Mouse (Mus musculus) hindbrain, embryonic 14.5 days (tissue): ENCODE data around the gene Fam189a2. TPM values are rescaled to one million over a fixed set of nuclear protein-coding genes. Genes with fewer than 3 reads are reported as not detected.

Experiments used
- ATAC-seq: fragments of 200-750 bp; cut with Nextera tagmentation; 2 replicates; pipeline ENCODE4 v1.8.0; 2017; ENCODE audit warnings: moderate number of reproducible peaks, mild to moderate bottlenecking, moderate TSS enrichment, moderate library complexity; ENCODE audit not compliant: low FRiP score
- DNase-seq: peaks from one replicate; pipeline ENCODE4 v3.0.0-alpha.2; 2015; ENCODE audit warnings: low spot score
- H3K27ac ChIP-seq: fragments of 300-500 bp; sonication (generic); 2 replicates; pipeline ENCODE4 v1.5.1; 2014; ENCODE audit warnings: mild to moderate bottlenecking, moderate library complexity
- H3K27me3 ChIP-seq: fragments of 300-500 bp; sonication (generic); 2 replicates; pipeline ENCODE4 v1.6.1; 2014; ENCODE audit warnings: mild to moderate bottlenecking, low read length, mixed read lengths; ENCODE audit not compliant: control insufficient read depth, insufficient read depth
- H3K36me3 ChIP-seq: fragments of 300-500 bp; sonication (generic); replicated peaks from 2 replicates; pipeline ENCODE4 v1.6.1; 2014; ENCODE audit not compliant: control insufficient read depth, insufficient read depth
- H3K4me1 ChIP-seq: fragments of 300-500 bp; sonication (generic); replicated peaks from 2 replicates; pipeline ENCODE4 v1.6.1; 2014; ENCODE audit warnings: antibody characterized with exemption, low read length, mixed read lengths; ENCODE audit not compliant: control insufficient read depth, insufficient read depth
- H3K4me2 ChIP-seq: fragments of 300-500 bp; sonication (generic); replicated peaks from 2 replicates; pipeline ENCODE4 v1.6.1; 2014; ENCODE audit warnings: mild to moderate bottlenecking, moderate library complexity
- H3K4me3 ChIP-seq: fragments of 300-500 bp; sonication (generic); replicated peaks from 2 replicates; pipeline ENCODE4 v1.5.1; 2014; ENCODE audit warnings: mild to moderate bottlenecking, low read length
- H3K9ac ChIP-seq: fragments of 300-500 bp; sonication (generic); 2 replicates; pipeline ENCODE4 v1.6.1; 2014
- H3K9me3 ChIP-seq: fragments of 300-500 bp; sonication (generic); 2 replicates; pipeline ENCODE4 v1.6.1; 2016; ENCODE audit warnings: low read length; ENCODE audit not compliant: control insufficient read depth
- WGBS: fragments of 180-500 bp; shearing (Covaris S2); extraction: QIAGEN DNeasy Blood & Tissue Kit; methylation state at CpG from one replicate; pipeline ENCODE4 v1.1.7; 2014; 5-methylcytosine and 5-hydroxymethylcytosine counted together
- polyA plus RNA-seq: library from polyadenylated mRNA; unstranded; fragments of >200 nt; fragmentation: Nextera tagmentation; extraction: Ambion mirVana; gene quantifications from 2 replicates; pipeline ENCODE4 v1.2.1, GENCODE M21; 2014

Fam189a2 gene
- polyA plus RNA-seq, 1 experiment from 2014 or later = 2.8 TPM

GRCm38 (mm10) chr19:24056880-24057279 is 26.1 kb upstream of the Fam189a2 start:
- Histone ChIP-seq H3K27me3 (no peaks in the 10 kb centered on the region), H3K27ac (no peak overlapping the region), H3K4me2 (no peak overlapping the region), H3K9me3 (no peaks in the 10 kb centered on the region), H3K4me3 (no peak overlapping the region), H3K9ac (no peak overlapping the region), H3K4me1 (no peaks in the 10 kb centered on the region), H3K36me3 (no peaks in the 10 kb centered on the region)
- DNase-seq (no peak), ATAC-seq (no peak)
- 97% methylated on average over 1 of the region's 1 CpGs for WGBS

GRCm38 (mm10) chr19:24054904-24055303 is 24.1 kb upstream of the Fam189a2 start:
- Histone ChIP-seq H3K4me1 (no peaks in the 10 kb centered on the region), H3K4me3 (no peak overlapping the region), H3K27ac (no peak overlapping the region), H3K9me3 (no peaks in the 10 kb centered on the region), H3K36me3 (no peaks in the 10 kb centered on the region), H3K27me3 (no peaks in the 10 kb centered on the region), H3K9ac (no peak overlapping the region), H3K4me2 (no peak overlapping the region)
- ATAC-seq = no peak
- DNase-seq = no peak
- WGBS = 60% methylated on average over 2 of the region's 2 CpGs

DNA sequence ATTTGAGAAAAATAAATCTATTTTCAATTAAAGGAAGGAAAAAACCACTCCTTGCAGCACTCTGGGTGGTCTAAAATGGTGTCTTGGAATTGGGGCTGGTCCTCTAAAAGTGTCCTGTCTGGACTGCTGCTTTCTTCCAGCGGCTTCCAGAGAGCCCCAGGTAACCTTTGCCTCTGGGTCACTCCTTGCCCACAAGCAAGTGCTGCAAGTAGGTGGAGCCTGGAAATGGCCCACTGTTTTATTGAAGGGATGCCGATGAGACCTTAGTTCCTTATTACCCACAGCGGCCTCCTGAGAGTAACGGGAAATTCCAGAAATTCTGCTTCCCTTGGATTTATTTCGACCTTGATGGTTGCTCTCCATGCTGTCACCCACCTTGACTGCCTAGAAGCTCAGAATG is 23.4 kb upstream of the Fam189a2 start:
- no peak overlapping the region for H3K9ac ChIP-seq

DNA sequence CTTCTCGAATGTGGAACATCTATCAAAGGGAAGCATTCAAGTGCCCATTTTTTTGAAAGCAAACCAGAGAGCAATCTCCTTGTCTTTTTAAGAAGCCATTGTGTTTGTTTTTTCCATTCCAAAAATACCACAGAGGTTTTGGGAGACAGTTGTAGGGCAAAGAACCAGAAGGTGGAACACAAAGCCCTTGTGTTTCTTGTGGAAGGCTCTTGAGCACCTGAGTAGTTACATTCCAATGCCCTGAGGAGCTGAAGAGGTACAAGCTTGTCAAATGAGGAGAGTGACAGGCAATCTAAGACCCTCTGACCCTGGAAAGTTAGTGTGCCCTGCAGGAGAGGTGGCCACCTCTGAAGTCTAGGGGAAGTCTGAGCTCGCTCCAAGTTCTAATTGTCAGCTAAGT is 19.7 kb upstream of the Fam189a2 start:
- no peaks in the 10 kb centered on the region for H3K27me3 ChIP-seq

More for the DNA sequence above, 23.4 kb upstream of the Fam189a2 start:
- Histone ChIP-seq H3K36me3 (no peaks in the 10 kb centered on the region), H3K4me2 (no peak overlapping the region), H3K4me3 (no peak overlapping the region), H3K27me3 (no peaks in the 10 kb centered on the region), H3K27ac (no peak overlapping the region), H3K4me1 (no peaks in the 10 kb centered on the region), H3K9me3 (no peaks in the 10 kb centered on the region)
- 85% methylated on average over 5 of the region's 5 CpGs for WGBS
- DNase-seq = no peak
- no peak for ATAC-seq

DNA sequence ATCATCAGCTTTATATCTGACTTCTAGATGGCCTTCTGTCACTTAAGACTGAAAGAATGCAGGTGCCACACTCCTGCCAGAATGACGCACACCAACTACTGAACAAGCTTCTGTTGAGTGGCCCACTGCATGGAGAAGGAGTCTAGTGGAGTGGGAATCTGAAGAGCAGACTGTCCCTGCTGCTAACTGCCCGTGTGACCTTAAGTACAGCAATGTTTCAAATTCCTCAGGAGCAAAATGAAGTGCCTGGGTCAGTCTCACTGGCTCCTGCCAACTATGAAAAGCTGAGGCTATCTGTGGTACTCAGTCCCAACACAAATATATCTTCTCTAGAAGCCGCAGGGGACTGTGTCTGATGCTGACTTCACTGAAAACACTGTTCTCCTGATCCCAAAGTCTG is 18.5 kb upstream of the Fam189a2 start:
- 88% methylated on average over 3 of the region's 3 CpGs for WGBS
- Histone ChIP-seq H3K36me3 (no peaks in the 10 kb centered on the region), H3K27me3 (no peaks in the 10 kb centered on the region), H3K4me2 (no peak overlapping the region), H3K27ac (no peak overlapping the region), H3K9ac (no peak overlapping the region), H3K4me3 (no peak overlapping the region), H3K4me1 (no peaks in the 10 kb centered on the region), H3K9me3 (no peaks in the 10 kb centered on the region)
- DNase-seq (no peak), ATAC-seq (no peak)

More for the DNA sequence above, 19.7 kb upstream of the Fam189a2 start:
- WGBS = 89% methylated on average over 2 of the region's 2 CpGs
- no peak overlapping the region for H3K4me2 ChIP-seq
- DNase-seq (no peak), ATAC-seq (no peak)
- no peak overlapping the region for H3K9ac ChIP-seq
- no peak overlapping the region for H3K27ac ChIP-seq
- no peak overlapping the region for H3K4me3 ChIP-seq
- H3K4me1 ChIP-seq = no peaks in the 10 kb centered on the region
- no peaks in the 10 kb centered on the region for H3K9me3 ChIP-seq
- H3K36me3 ChIP-seq = no peaks in the 10 kb centered on the region

GRCm38 (mm10) chr19:24046395-24046993 is 15.7 kb upstream of the Fam189a2 start:
- ATAC-seq (no peak), DNase-seq (no peak)
- Histone ChIP-seq H3K27me3 (no peaks in the 10 kb centered on the region), H3K9ac (no peak overlapping the region), H3K4me3 (no peak overlapping the region), H3K36me3 (no peaks in the 10 kb centered on the region), H3K9me3 (no peaks in the 10 kb centered on the region), H3K4me1 (no peaks in the 10 kb centered on the region), H3K27ac (no peak overlapping the region), H3K4me2 (no peak overlapping the region)
- 87% methylated on average over 10 of the region's 10 CpGs for WGBS

- Histone ChIP-seq H3K4me2 (no peak overlapping the region), H3K4me3 (no peak overlapping the region), H3K27me3 (no peaks in the 10 kb centered on the region), H3K4me1 (no peaks in the 10 kb centered on the region), H3K36me3 (no peaks in the 10 kb centered on the region), H3K9me3 (no peaks in the 10 kb centered on the region), H3K9ac (no peak overlapping the region), H3K27ac (no peak overlapping the region)
- no peak for ATAC-seq
- 88% methylated on average over 2 of the region's 2 CpGs for WGBS
- no peak for DNase-seq
Observed at GRCm38 (mm10) chr19:24042387-24042786, 11.6 kb upstream of the Fam189a2 start.

DNA sequence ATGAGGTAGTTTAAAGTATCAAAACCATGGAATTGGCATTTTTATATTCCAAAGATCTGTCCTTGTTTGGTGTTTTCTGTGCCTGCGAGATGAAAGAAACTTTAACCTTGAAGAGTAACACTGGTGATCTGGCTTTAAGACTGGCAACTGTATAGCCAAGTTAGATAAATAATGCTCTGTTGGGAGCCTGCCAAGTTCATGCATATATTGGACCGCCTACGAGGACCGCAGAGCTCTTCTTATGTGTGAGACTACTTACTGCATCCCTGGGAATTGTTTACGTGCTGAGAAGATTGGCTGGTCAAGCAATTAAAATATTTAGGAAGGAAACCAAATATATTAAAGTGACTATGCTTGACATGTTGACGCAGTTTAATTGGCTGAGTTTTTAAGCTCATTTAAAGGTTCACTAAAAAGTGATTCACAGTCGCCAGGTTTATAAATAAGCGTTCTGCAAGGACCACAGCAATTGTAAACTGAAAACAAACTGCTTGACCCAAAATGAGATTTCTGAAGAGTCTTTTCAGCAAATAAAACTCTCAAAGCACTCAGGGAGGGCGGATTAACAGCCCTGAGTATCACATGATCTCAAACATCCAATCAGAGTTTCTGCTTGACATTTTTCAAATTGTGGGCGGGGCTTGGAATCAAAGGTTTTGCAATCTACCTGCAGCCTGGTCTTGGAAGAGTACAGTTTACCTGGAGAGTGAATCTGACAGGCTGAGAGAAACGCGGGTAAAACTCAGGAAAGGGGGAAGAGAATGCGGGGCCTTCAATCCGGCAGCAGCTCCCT is 8.4 kb upstream of the Fam189a2 start:
- WGBS = 78% methylated on average over 14 of the region's 14 CpGs
- Histone ChIP-seq H3K9ac (no peak overlapping the region), H3K4me1 (no peaks in the 10 kb centered on the region), H3K9me3 (no peaks in the 10 kb centered on the region), H3K4me3 (no peak overlapping the region), H3K4me2 (no peak overlapping the region), H3K27ac (no peak overlapping the region), H3K36me3 (no peaks in the 10 kb centered on the region), H3K27me3 (no peaks in the 10 kb centered on the region)
- ATAC-seq (no peak), DNase-seq (no peak)

GRCm38 (mm10) chr19:24034367-24034766 is 3.5 kb upstream of the Fam189a2 start:
- Histone ChIP-seq H3K4me1 (peaks cover 9% of the 10 kb centered on the region), H3K27ac (no peak overlapping the region), H3K4me2 (no peak overlapping the region), H3K4me3 (no peak overlapping the region), H3K36me3 (no peaks in the 10 kb centered on the region), H3K9me3 (no peaks in the 10 kb centered on the region), H3K27me3 (peaks cover 9% of the 10 kb centered on the region), H3K9ac (no peak overlapping the region)
- 72% methylated on average over 3 of the region's 3 CpGs for WGBS
- DNase-seq (no peak), ATAC-seq (no peak)
